Mouse (Mus musculus) G1E (cell line): ENCODE measurements around the gene Ccdc148.

Source experiments
- CTCF ChIP-seq: IDR thresholded peaks from 2 replicates; pipeline ENCODE4 v1.5.1; 2012; ENCODE audit warnings: low read depth, low read length, inconsistent platforms, mixed read lengths
- GATA1 ChIP-seq: IDR thresholded peaks from 2 replicates; pipeline ENCODE4 v1.6.1; 2012; ENCODE audit warnings: borderline replicate concordance, low read length, inconsistent platforms, mixed read lengths
- GATA2 ChIP-seq: IDR thresholded peaks from 2 replicates; pipeline ENCODE4 v1.6.1; 2012; ENCODE audit warnings: low read depth, low read length, inconsistent platforms, borderline replicate concordance
- POLR2AphosphoS5 ChIP-seq: IDR thresholded peaks from 2 replicates; pipeline ENCODE4 v1.6.1; 2012; ENCODE audit warnings: low read depth, low read length, inconsistent platforms; ENCODE audit not compliant: insufficient replicate concordance
- TAL1 ChIP-seq: conservative IDR thresholded peaks from 2 replicates; pipeline ENCODE4 v1.6.1; 2012; ENCODE audit warnings: low read depth, low read length, inconsistent platforms, mixed read lengths

DNA sequence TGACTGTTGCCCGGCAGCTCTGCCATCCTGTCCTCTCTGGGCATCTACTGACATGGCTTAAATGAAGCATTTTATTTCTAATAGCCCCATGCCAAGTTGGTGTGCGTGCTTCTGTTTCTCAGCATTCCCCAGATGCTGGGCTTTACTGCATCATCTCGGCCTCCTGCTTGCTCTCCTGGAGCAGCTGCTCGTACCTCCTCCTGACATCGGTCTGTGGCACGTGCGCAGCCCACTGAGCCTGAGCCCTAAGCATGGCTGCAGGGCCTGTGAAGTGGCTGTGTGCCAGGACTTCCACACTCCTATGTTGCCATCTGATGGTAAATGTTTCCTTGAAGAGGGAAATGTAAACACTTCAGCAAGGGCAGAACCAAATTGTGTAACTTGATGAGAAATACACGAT, 31.0 kb upstream of the Ccdc148 start:
- TF ChIP-seq CTCF (no peak), GATA2 (no peak), TAL1 (no peak), GATA1 (no peak), POLR2AphosphoS5 (no peak)
